Mouse (Mus musculus) erythroblast, adult 5-6 weeks (primary cell): ENCODE measurements around the gene Vps33a. TPM values are rescaled to one million over a fixed set of nuclear protein-coding genes. Genes with fewer than 3 reads are reported as not detected.
A peak's percentile ranks its signal among the peaks of the same experiment; 100 is the strongest.
"Not testable (repeated sequence)": the region's sequence is repeated elsewhere in the genome, so short reads cannot be mapped to it uniquely, and the experiment has no call there.

Source experiments
- ATAC-seq: replicated peaks from 2 replicates; pipeline ENCODE4 v1.8.0; 2016; ENCODE audit warnings: moderate number of reproducible peaks, mild to moderate bottlenecking, moderate TSS enrichment, inconsistent platforms; ENCODE audit not compliant: poor library complexity, low FRiP score, severe bottlenecking
- total RNA-seq, 2 experiments: library from RNA; stranded (forward) in 1 of 2; stranded (reverse) in 1 of 2; fragments of 150-400 nt in 1 of 2; fragments of 200-764, 138-1000 nt in 1 of 2; gene quantifications; 2 replicates each; pipeline versions ENCODE4 v1.2.3 to v1.2.4; 2015 to 2017; ENCODE audit warnings: low replicate concordance in 2 of 2

Gene Vps33a
- total RNA-seq, 2 experiments from 2014 or later, result 7.7 to 9.5 TPM

DNA sequence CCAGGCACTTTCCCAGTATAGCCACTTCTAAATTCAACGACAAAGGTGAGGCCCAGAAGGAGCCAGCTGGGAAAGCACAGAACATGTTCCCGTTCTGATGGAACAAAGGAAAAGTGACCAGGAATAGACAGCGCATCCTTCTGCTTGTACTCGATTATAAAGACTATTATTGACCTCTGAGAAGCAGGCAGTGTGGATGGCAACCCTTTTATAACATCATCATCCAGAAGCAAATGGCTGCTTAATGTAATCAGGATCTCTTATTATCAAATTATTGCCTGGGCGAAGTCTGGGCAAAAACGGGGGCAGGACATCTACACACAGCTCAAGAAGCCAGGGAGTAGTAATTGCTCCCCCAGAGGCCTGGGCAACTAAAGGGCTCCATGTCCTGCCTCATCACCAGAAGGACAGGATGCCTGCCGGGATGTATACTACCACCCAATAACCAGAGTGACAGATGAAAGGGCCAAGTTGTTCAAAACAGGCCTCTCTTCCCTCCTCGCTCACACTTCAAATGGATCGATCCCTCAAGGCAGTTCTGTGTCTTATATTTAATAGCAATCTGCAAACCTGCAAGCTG lies 46.8 kb downstream of the Vps33a start:
- no peak for ATAC-seq

DNA sequence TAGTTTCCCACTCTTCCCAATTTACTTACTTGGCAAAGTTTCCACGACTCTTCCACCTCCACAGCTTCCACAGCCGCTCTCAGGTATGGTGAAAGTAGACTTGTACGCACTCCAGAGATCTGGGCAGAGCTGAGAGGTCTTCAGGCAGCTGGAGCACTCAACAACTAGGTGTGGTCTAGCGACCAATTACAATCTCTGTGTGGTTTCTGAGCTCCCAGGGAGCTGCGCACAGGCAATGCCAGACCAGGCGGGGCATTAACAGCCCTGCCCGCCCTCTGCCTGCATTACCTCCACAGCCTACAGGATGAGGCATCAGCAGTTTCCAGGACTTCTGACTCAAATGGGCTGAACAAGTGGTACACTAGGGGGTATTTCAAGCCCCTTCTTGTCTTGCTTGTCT lies 47.6 kb downstream of the Vps33a start, which contains the start of gene Gm49027:
Gene Gm49027 (minus strand): TSS at position 208 of the 400 bp plus-strand sequence.
- ATAC-seq, result no peak

DNA sequence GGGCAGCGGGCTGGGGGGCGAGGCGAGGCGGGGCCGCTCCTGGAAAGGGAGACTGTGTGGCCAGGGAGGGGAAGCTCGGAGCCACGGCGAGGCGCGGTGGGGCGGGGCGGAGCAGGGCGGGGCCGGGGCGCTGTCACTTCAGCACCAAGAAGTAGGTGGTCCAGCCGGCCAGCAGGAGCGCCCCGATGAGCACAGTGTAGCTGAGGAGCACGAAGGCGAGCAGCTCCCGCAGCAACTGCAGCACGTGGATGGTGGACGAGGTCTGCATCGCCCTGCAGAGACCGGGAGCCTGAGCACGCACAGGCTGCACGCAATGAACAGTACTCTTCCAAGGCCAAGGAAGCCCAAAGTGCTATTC lies 48.5 kb downstream of the Vps33a start:
- ATAC-seq, result peak; percentile 79

DNA sequence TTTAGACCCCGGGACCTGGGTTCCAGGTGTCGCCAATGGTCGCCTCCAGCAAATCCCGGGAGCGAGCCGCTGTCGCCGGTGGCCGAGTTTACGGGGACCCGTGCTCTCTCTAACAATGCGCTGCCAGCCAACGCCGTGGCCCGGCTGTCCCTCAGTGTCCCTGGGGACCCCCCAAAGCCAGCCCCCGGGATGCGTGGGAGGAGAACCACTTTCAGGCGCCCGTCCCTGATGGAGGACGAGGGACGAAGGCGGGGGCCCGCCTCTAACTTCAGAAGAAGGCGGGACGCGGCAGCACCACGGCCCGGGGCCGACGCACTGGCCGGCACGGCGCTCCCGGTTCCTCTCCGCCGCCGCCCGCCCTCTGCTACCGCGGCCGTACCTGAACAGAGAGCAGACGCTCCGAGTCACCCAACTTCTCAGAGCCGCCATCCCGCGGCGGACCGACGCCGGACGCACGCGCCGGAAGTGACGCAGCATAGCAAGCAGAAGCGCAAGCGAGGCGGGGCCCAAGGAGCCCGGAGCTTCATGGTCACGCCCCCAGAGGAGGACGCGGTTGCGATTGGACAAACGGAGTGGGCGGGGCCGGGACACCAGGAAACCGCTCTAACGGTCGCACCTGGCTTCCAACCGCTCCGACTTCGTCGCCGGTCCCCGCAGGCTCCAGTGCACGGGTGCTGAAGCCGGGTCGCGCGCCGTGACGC lies 49.0 kb downstream of the Vps33a start, which contains the start of gene Diablo:
Gene Diablo (minus strand): TSS at position 485 of the 701 bp plus-strand sequence.
- peak; percentile 98 for ATAC-seq

DNA sequence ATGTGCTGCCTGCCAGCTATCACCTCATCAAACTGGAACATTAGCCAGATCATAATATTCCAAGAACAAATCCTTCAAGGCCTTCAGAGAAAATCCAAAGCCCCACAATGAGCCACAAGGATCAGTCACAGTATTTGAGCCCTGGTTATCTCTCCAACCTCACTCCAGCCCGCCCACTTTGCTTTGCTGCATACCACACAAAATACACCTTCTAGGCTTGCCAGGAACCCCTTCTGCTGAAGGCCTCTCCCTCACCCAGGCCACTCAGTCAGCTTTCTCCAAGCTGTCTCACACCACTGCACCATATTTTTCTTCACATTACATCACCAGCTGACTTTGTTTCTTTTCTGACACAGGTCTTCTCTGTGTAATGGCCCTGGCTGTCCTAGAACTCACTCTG lies 50.7 kb downstream of the Vps33a start:
- no peak for ATAC-seq

DNA sequence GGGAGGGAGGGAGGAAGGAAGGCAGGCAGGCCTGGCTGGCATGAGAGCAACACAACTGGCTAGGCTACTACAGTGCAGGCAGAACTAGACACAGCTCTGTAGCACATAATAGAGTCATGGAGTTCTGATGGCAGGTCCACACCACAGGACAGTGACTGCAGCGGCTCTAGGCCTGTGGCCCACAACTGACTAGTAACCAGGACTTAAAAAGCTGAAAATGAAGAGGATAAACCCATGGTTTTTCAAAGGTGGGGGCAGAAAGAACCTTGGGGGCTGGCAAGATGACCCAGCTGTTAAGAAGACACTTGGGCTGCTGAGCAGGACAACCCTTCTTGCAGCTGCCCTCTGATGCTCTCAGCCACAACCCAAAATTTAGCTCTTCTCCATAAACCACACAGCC lies 51.2 kb downstream of the Vps33a start:
- no peak for ATAC-seq

DNA sequence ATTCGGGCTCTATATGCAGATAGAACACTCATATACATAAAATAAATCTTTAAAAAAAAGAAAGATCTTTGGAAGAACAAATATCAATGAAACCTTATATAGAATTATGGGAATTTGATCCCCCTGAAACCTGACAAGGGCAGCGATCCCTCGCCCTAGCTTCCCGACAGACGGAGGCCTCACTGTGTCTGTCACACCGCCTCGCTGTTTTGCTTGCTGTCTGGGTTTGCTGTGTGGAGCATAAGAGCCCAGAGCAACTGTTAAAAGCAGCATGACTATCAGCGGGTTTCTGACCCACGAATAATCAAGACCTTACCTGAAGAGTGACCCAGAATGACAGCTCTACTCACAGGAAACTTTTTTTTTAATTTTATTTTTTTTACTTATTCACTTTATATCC lies 52.2 kb downstream of the Vps33a start:
- no peak for ATAC-seq

DNA sequence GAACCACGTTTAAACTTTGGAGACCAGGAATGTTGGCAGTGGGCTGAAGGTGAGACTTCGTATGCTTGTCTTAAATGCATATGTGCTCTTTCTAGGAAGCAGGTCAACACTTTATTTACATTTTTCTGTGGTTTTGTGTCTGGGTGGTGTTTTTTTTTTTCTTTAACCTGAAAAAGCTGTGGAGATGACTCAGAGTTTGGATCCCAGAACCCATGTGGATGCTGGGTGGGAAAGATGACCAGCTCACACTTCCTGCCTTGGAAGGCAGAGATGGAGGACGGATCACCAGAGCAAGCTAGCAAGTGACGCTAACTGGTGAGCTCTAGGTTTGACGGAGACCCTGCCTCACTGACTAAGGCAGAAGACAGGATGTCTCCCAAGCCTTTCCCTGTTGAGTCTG lies 58.0 kb downstream of the Vps33a start:
- ATAC-seq, result no peak

DNA sequence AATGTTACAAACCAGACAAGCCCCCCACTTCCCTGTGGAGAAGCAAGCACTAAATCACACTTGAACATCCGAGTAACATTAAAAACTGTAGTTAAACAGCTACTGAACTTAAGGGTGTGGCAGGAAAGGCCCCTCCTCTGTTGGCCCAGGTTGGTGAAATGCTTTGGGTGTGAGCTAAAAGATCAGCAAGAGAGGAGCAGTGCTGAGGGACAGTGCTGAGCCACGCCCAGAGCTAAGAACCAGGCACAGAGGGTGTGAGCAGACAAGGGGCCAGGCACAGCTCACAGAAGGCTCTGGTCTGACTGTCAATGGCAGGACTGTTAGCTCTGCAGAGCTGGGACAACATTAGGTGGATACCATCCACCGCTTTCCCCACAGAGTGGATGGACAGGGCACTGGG lies 60.7 kb downstream of the Vps33a start:
- ATAC-seq, result peak; percentile 47

DNA sequence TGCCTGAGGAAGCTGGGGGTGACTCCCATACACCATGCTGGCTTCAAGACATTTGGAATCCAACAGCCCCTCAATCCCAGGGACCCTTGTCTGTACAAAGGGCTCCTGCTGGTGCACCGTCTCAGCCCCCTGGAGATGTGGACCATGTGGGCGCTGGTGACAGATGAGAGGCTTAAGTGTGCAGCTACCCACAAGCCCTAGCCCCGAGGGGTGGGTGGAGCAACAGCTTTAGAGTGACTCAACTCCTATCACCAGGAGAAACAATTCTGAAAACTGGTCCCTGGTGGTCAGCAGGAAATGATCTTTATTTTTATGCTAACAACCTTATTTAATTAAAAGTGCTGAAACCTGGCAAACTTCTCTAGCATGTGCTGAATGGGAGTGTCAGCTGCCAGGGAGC lies 61.4 kb downstream of the Vps33a start:
- not testable (repeated sequence) for ATAC-seq

DNA sequence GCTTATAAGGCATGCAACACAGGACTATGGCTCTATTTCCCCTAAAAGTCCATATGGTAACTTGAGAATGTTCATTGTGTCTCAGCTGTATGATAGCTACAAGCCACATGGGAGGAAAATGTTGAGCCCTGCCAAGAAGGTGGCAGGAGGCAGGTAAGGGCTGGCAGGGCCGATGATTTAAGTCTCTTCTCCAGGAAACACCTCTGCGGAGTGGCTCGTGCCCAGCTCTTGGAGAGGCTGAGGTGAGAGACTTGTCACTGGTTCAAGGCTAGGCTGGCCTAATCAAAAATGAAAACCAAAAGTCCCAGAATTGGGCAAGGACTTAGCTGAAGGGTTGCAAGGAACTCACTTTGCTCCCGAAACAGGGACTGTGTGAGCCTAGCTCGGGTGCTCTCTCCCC lies 62.7 kb downstream of the Vps33a start, which contains the start of gene B3gnt4:
Gene B3gnt4 (plus strand): TSS at position 301 of the 400 bp plus-strand sequence.
- ATAC-seq, result no peak

DNA sequence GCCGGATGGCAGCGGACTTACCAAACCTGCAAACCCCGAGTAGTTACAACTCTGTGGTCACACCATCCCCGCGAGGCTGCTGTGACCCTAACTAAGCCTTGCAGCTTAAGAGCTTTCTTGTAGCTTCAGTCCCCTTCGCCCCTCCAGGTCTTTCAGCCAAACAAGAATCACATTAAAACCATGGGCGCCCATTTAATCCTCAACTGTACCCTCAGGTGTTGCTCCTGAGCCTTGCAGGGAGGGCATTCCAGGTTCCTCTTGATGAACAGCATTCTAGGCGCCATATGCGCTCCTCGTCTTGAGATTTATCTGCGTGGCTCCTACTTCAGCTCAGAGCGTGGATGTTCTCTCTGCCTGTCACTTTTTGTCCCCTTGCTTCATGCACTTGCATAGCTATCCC lies 63.9 kb downstream of the Vps33a start:
- no peak for ATAC-seq

DNA sequence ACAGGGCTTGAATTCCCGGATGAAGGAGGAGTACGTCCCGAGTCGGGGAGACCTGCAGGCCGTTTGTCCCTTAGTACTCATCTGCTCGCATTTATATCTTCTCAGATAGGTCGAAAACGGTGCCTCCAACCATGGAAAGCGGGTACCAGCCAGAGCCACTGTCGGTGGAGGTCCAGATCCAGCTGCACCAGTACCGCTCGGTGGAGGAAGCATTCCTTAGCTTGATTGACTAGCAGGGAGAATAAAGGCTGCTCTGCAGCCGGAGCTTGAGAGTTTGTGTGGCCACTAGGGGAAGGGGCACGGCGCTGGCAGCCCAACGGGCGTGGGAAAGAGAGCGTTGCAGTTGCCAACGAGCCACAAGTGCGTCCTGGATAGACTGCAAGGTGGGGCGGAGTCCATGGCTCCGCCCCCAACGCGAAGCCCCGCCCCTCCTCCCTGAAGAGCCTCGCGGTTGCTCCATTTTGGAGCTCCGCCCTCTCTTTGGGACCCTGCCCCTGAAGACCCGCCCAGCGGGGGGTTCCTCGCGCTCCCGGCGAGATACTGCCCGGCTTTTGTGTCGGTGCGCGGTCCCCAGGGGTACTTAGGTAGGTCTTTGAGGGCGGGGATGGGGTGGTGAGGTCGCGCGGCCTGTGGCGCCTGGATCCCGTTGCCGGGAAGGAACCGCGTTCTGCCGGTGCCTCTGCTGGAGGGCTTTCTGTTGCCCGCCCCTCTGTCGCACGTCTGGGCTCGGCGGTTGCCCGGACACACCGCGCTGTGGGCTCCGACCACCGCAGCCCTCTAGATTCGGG lies 64.7 kb downstream of the Vps33a start:
- ATAC-seq, result peak; percentile 74

DNA sequence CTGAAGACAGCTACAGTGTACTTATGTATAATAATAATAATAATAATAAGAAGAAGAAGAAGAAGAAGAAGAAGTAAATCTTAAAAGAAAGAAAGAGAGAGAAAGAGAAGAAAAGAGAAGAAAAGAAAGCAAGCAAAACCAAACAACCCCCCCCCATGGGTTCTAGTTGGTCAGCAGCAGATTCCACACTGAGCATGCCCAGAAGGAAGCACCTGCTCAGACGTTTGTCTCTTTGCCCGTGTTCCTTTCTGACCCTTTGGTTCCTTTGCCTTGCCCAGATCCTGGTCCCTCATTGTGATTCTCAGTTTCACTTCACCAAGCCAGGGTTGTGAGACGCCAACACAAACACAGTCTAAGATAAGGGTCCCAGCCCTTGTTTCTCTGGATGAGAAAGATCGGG lies 70.9 kb downstream of the Vps33a start:
- no peak for ATAC-seq

DNA sequence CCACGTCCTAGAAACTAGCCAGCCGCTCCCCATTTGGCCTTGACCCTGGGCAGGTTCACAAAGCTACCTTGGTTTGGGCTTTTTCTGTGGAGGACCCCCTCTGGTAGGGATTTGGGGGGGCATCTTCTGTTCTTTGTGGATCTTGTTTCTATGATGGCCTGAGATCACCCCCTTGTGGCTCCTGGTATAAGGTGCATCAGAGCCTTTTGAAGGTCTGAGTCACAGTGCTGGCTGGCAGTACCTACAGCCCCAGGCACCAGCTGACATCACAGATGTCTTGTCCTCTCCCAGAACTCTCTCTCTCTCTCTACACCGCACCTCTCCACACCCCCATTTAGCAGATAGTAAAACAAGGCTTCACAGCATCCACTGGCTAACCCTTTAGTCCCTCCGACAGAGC lies 73.1 kb downstream of the Vps33a start:
- no peak for ATAC-seq

DNA sequence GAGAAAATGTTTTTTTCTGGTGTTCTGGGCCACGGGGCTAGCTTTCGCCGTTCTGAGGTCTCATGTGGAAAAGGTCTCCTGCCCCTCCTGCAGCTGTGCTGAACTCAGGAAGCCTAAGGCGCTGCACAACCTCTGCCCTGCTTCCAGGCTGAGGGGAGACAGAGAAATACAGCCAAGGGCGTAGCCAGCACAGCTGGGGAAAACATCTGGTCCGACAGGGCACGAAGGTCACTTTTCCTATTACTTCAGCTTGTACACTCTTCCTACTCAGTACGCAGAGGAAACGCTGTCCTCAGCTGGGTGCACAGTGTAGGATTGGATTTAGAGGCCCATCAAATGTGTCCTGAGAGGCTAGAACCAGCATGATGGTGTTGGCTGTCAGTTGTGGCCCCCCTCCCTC lies 82.9 kb downstream of the Vps33a start:
- no peak for ATAC-seq

DNA sequence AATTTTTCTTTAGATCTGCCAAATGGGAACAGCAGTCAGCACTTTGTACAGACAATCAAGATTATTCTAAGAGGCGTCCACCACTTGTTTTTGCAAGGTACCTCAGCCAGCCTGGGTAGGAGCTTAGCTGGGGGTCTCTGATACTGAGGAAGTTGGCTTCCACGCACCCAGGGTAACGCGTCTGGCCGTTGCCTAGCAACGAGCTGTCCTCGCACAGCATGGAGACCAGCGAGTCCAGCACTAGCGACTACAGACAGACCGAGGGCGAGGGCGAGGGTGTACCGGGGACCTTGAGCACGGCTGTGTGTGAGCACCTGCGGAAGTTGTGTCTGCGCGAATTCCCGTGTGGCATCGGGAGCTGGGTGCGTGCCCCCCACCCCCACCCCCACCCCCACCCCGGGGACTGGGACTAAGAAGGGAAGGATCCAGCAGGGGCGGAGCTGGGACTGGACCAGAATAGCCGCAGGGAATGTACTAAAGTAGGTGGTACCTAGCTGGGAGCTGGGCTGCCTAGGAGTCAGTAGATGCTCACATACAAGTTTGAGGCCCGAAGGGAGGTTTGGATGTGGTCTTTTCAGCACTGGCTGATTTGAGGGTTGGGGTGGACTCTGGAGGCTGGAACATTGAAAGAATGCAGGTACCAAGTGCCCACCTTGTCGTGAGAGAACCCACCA lies 83.6 kb downstream of the Vps33a start, which contains the start of the genes Lrrc43 and Il31:
Gene Lrrc43 (plus strand): TSS at position 194 of the 674 bp plus-strand sequence.
Gene Il31 (minus strand): TSS at position 378 of the 674 bp plus-strand sequence.
- no peak for ATAC-seq

DNA sequence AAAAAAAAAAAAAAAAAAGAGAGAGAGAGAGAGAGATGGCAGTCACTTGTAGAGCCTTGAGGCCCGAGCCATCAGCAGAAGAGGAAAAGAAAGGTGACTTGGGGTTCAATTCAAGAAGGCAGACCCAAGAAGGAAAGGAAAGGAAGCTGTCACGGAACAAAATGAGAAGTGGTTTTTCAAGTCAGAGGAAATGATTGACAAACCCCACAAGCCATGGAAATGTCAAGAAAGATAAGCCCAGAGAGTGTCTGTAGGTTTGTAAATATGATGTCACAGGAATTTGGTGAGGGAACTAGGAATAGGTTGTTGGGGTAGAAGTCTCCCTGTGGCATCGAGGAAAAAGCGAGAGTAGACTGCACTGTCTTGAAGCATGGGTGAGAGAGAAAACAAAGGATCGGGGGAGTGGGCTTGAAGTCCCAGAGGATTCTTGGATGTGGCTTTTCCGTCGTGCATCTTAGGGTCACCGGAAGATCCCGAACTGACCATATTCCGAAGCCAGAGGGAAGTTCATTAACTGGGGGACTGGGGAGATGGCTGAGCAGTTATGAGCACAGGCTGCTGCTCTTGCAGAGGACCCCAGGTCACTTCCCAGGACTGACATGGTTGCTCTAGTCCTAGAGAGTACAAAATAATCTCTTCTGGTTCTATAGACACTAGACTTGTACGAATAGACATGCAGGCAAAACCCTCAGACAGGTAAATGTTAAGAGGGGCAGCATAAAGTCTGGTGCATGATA lies 85.0 kb downstream of the Vps33a start:
- no peak for ATAC-seq
